Mouse (Mus musculus) kidney, adult 11 months (tissue): ENCODE data around the gene Prkg1.
"Not testable (repeated sequence)": the region's sequence is repeated elsewhere in the genome, so short reads cannot be mapped to it uniquely, and the experiment has no call there.

Experiments
- DNase-seq: peaks from one replicate; pipeline ENCODE4 v3.0.0; 2022

The Prkg1 gene

DNA sequence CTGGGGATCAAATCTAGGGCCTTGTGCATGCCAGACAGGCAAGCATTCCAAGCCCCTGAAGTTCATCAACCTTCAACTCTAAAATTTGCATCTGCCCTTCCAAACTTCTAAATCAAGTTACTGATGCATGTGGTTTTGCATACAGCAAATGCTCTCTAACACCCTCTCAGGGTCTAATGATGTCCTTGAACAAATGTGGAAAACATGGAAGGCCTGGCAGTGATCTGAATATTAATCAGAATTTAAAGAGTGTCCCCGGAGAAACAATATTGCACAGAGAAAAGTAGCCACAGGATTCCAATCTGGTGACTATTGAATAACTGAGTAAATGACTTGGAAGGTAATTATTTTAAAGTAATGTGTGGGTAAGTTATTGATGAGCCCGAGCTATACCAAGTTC lies 481.2 kb downstream of the Prkg1 start:
- DNase-seq = no peak

DNA sequence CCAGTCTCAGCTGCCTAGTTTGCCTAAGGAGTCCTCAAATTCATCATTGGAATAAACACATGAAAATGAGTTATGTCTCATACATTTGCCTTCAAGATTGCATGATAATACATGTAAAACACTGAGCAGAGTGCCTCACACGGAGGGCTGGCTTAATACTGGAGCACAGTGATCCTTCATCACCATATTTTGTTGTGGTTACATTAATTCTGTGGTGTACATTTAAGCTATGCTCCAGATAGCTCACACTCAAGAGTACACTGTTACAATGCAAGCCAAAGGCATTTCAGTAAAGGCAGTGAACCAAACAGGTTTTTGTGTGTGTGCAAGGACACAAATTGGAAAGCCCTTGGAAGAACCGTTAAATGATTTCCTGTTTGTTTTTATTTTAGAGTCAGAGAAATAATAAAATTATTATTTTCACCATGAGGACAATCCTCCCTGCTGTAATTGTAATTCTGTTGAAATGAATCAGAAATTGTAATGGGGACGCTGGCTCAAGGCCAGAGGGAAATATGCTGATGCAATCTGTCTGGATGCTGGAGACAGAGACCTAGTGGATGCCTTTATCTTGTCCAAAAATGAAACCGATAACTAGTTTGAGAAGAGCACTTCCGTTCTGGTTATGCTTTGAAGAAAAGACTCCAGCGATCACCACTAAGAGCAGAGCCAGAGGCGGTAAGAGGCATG lies 484.9 kb downstream of the Prkg1 start:
- DNase-seq = no peak

DNA sequence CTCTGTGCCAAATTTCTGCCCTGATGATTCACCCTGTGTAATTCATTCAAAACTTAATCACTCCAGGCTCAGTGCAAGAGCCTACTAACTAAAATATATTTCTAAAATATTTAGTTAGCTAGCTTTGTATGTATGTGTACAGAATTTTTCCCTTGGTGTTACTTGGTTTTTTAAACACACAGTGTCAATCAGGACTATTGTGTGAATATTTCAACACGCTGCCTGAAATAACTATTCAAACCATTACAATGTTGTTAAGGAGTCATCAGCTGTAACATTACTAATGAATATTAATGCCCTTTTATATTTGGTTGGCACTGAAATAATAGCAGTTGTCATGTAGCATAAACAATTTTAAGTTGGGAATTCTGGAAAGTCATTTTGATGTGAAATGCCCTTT lies 502.4 kb downstream of the Prkg1 start:
- no peak for DNase-seq

DNA sequence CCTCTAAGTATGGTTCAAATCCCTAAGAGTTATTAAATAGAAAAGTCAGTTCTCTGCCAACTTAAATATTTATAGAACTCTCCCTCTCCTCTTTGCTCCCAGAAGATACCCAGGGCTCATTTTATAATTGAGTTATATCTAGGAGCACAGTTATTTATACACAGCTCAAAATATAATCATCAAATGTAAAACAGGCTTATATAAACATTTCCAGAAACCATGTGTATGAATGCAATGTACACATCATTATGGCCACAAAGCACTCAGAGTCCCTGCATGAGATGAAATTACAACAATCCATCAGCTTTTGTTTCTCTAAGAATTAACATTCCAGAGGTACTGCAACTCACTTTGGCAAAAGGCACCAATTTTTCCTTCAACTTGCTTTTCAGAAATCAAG lies 504.3 kb downstream of the Prkg1 start:
- DNase-seq = no peak

DNA sequence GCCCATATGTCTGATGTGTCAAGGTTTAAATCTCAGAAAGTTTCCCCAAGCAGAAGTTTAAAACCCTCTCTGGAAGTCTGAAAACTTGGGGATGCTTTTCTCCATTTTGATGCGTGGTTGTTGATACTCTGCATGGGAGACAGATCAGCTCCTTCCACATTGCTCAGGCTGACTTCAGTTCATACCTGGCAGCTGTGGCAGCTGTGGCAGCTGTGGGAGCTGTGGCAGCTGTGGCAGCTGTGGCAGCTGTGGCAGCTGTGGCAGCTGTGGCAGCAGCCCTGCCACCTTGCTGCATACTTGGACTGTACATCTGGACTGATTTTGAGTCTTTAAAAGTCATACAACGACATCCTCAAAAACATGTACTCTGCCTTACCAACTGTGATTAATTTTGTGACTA lies 509.1 kb downstream of the Prkg1 start:
- no peak for DNase-seq

DNA sequence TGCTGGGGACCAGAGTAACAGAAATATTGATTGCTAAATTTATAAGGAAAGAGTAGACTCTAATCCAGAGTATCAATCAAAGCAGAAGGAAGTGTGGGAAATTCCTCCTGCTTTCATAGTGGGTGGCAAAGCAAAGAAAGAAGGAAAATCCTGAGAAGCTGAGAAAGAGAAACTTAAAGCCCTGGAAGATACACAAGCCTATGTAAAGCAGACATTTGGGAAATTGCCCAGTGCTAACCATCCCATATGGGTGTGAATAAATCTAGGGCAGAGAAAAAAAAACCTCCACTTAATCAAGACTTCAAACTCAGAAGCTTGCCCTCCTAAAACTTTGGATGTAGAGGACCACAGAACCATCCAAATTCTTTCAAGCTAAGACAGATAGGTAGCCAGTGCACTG lies 532.4 kb downstream of the Prkg1 start:
- DNase-seq = no peak

DNA sequence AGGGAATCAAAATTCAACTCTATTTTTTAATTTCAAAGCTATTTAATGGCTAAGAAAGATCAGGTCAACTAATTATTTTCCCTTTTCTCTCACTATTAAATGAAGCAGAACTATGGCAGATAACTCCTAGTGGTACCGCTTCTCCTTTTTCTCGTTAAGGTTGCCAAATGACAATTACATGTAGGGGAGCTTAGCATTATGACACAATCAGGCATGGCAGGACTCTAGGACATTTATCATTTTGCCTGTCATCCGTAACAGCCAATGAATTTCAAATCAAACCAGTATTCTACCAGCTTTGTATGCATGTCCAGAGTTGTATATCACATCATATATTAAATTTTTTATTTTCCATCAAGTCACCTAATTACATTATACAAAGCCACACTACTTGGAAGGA lies 536.4 kb downstream of the Prkg1 start:
- DNase-seq = no peak

DNA sequence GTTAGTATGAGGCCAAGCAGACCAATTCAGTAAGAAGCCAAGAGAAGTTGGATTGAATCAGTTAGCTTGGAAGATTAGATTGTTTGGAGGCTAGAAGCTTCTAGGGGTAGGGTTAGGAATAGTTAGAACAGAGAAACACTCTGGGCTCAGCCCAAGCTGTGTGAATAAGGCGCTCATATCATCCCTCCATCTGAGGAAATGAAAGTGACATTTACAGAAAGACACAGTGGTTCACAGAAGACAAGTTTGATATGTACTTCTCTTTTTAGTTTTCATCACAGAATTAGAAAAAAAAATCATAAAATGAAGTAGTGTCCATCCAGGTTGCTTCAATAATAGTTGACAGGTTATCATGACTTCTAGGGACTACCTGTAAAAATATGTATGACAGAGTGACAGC lies 541.4 kb downstream of the Prkg1 start:
- DNase-seq = no peak

DNA sequence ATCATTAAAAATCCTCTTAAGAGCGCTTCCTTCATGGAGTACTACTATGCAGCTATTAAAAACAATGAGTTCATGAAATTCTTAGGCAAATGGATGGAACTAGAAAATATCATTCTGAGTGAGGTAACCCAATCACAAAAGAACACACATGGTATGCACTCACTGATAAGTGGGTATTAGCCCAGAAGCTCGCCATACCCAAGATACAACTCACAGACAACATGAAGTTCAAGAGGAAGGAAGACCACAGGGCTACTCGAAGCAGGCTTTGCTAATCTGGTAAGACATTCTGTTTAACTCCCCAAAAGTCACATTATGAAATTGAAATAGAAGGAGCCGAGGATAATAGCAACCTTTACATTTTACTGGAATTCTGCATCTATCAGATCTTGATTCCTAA lies 545.6 kb downstream of the Prkg1 start:
- DNase-seq = not testable (repeated sequence)

DNA sequence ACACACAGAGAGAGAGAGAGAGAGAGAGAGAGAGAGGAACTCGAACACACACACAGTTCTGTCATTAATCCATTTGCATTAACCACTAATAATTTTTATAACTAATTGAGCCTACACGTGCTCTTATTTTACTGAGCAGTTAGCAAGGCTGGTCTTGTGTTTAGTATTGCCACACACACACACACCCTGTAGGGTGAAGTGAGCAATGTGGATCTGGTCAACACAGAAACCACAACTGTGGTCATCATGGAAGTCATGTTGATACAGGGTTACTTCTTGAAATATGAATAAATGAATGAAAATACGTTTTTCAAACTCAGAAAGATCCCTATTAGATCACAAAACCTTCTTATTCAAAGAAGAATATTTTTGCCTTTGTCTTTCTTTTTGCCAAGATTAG lies 554.0 kb downstream of the Prkg1 start:
- DNase-seq = no peak

DNA sequence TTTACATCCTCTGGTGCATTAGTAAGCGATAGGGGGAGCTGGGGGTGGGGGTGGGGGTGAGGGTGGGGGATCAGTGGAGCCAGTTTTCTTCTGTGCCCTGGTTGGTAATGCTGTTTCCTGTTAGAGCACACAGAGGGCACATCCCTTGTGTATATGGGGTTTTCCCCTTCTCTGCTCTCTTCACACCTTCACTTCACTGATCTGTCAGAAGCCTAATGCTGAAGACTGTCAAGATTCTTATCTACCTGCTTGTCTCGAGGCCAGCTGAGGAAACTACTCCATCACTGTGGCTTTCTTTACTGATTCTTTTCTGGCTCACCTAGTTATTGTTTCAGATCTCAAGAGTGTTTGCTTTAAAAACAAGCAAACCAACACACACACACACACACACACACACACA lies 554.4 kb downstream of the Prkg1 start:
- DNase-seq = no peak

DNA sequence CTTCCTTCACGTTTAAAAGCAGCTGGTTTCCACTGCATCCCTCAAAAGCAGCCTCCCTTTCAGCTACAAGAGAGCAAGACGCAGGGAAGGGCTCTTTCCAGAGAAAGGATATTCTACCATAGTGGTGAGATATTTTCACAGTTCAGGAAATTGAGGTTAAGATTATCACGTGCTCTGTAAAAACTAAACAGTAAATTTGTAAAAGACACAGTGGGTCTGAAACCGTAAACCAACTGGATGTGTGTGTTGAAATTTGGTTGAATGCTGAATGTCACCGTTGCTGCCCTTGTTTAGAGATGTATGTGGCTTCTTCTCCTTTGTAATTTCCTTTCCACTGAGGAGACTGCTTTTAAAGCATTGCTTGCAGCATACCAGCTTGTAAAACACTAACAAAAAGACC lies 565.2 kb downstream of the Prkg1 start:
- no peak for DNase-seq

DNA sequence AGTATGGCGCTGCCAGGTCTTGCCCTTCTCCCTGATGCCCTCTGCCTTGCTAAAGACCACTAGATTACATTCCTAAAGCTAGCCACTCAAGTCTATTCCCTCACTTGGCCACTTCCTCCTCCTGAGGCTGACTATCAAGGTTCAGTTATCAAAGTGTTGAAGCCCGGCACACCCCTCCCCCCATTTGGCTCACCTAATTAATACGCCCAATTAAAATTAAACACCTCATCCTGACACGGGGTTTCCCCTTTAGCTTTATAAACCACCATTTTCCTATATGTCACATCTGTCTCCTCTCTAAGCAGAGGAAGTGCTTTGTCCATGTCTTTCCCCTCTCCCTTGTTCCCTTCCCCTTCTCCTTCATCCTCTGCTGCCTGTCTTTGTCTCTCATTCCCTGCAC lies 566.4 kb downstream of the Prkg1 start:
- no peak for DNase-seq

DNA sequence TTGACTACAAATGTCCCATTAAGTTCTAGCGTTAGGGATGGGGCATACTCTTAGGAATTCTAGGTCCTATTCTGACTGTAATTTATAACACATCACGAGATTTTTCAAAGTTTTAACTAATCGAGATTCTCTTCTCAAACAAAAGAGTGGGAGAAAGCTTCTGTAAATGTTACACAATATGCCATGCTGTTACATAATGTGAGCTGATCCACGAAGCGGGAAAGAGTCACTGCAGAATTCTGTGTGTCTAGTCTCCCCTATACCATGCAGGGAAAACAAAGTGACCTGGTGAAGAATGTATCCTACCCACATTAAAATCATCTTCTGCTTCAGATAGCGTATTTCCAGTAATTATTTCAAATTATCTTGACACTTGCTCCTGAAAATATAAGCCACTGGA lies 567.8 kb downstream of the Prkg1 start:
- no peak for DNase-seq

DNA sequence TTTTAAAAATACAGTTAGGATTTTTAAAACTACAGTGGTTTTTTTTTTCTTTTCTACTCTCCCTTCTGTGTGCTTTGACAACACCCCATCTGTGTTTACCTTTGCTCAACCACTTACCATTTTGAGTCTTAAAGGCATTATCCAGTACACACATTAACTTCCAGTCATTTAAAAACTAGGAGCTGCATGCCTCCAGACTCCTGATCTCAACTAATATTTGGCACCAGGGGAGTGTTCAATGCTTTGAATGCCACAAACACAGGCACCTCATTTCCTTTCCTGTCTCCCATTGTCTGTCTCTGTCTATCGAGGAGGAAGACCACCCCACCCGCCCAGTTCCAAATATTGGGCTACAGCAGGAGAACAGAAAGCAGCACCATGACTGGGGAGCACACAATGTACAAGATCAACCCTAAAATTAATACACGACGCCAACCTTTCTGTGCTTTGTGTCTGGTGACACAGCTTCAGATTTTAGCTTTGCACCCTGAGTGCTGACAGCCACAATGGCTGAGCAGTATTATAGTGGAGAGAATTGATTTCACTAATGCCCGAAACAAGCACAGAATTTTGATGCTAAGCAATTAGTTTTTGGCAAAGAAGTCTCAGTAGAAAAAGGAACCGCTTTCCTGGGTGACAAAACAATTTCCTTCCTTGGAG lies 576.1 kb downstream of the Prkg1 start:
- no peak for DNase-seq

DNA sequence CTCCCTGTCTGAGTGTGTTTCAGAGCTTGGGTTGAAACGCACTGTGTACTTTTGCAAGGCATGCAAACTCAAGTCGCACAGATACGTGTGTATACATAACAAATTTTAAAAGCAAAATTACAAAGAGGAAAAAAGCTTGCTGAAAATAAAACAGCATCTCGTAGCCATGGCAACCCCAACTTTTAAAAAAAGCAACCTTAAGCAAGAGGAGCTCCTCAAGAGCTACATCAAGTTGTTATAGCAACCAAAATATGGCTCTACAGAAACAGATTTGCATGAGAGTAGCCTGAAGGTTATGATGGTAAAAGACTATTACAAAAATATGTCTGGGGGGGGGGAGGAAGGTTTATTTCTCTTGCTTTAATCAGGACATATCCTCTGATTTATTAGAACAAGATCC lies 584.1 kb downstream of the Prkg1 start:
- DNase-seq = no peak

DNA sequence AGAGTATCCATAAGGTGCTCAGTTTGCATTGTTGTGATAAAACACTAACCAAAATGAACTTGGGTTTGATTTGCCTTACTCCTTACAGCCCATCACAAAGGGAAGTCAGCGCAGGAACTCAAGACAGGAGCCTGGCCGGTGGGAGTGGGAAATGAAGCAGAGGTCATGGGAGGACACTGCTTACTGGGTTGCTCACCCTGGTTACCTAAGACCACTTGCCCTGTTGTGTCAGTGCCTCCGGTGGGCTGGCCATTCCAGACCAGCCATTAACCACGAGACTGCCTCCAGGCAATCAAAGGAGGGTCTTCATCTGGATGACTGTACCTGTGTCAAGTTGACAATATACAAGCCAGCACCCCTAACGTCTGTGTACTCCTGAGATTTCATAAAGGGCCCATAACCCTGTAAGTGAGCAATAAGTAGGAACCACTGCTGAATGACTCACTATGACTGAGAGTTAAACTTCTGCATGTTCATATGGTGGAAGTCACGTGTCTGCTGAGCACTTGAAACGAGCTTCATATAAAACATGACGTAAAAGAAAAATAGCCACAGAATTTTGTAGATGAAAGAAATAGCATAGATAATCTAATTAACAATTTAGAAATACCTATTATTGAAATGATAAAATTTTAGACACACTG lies 587.4 kb downstream of the Prkg1 start:
- no peak for DNase-seq

DNA sequence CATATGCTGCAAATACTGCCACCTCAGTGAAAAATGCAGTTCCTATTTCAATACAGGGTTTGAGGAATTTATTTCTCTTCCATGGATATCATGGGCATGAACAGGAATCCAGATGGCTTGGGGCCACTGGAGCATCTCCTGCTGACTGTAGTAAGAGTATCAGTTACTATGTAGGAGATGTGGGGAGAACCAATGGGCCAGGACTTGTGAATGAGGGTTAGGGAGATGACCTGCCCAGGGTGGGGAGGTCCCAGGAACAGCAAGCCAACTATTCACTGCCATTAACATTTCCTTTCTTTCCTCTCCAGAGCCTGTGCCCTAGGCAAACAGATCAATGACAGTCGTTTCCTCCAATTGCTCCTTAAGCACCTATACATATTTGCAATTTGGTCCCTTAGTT lies 593.8 kb downstream of the Prkg1 start:
- DNase-seq = no peak

DNA sequence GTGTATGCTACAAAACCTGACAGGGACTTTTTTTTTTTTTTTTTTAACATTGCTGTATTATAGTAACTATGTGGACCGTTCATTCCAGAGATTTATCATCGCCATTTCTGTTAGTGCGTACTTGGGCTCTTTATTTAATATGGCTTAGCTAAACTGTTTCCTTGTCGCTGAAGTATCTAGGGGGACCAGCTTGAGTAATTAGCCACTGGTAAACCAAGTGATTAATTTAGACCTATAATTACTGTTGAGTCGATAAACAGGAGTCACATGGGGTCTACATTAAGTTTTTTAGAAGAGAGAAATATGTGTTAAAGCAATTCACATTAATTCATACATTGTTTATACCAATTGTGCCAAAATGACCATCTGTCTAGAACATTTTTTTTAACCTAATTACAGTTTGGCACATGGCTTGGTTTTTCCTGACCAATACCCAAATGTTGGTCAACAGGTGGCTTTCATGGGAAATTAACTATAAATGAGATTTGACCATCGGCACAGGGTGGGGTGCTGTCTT lies 605.8 kb downstream of the Prkg1 start:
- DNase-seq = no peak

DNA sequence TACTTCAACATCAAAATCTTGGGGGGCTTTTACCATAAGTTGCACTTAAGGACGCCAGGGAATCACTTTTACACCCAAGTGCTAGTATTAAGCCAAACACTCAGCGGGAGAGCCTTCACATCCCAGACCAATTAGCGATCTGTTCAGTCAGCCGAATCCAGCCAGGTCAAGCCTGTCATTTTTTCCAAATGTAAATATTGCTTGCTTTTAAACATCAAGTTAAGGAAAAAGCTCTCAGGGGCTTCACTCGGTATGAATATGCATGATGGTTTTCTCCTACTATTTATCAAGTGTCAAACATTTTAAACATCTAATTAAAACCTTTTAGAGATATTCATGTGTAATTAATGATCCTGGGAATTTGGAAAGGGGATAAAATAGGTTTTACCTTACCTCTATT lies 611.4 kb downstream of the Prkg1 start:
- DNase-seq = no peak

DNA sequence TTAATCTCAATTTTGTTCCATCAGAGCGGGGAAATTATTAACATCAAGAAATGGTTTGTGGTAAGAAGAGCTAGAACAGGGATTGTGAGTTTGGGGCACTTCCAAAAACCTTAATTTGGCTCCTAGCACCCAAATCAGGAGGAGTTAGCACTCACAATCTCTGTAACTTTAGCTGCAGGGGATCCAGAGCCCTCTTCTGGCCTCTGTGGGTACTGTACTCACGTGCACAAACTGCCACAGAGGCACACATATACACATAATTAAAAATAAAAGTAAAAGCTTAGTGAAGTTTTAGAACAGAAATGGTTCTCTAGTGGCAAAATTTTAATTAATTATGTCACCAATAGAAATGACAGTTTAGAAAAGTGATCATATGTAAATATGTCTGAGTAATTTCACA lies 614.9 kb downstream of the Prkg1 start:
- DNase-seq = no peak

DNA sequence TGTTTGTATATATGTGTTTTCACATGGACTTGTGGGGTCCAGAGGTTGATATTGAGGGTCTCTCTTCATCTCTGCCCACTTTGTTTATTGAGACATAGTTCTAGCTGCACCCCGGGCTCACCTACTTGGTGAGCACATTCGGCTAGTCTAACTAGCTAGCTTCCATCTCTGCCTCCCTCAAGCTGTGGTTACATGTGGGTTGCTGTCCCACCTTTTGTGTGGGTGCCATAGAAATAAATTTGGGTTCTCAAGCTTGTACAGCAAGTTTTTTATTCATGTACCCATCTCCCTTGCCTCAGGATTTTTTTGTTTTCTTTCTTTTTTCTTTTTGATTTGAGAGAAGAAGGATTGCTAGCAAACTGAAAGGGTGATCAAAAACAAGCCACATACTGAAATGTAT lies 617.4 kb downstream of the Prkg1 start:
- DNase-seq = no peak

DNA sequence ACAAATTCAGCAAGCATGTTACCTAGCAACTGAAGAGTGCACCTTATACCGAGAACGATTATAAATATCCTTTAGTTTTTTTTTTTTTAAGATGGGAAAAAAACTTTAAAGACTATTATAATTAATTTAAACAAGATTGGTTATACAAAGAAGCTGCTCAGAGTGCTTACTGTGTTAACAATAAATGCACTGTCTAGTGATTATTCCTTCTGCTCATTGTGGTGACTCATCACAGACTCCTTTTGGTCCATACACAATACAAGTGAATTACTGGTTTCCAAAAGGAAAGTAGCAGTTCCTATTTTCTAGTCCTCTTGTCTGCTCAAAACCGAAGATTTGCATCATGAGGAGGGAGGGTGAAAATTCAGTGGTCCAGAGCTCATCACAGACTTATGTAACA lies 618.7 kb downstream of the Prkg1 start:
- no peak for DNase-seq

DNA sequence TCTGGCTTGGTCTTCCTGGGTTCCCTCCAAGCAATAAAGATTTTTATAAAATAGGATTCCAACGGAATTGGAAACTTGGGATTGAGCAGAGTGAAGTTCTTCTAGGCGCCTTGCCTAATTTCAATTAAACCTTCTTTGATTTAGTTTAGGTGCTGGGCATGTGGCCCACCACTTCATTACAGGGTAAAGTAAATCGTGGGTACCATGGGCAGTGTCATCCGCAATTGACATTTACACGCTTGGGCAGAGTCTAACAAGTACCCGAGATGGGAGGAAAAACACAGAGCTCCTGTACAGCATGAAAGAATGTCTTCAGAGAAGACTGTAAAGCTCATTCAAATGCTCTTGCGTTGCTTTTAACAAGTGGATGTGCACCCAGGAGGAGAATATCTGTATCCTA lies 622.9 kb downstream of the Prkg1 start:
- DNase-seq = no peak
